Mouse (Mus musculus): Measurements from ENCODE around the gene Sh2d3c.

GRCm38 (mm10) chr2:32705018-32705417 is 15.8 kb upstream of the Sh2d3c start:
- no peak for TF ChIP-seq TCF3 (IDR thresholded peaks at IDR 0.05; ENCODE audit: insufficient read length, low read depth)
- TF ChIP-seq USF1 (IDR thresholded peaks at IDR 0.05; ENCODE audit: low read depth): no peak
- no peak for TF ChIP-seq TCF12 (IDR thresholded peaks at IDR 0.05; ENCODE audit: insufficient read depth, poor library complexity, severe bottlenecking)
- TF ChIP-seq POLR2A (IDR thresholded peaks at IDR 0.05; ENCODE audit: insufficient read length, low read depth): no peak
- TF ChIP-seq MAX (IDR thresholded peaks at IDR 0.05; ENCODE audit: low read depth): no peak
- no peak for TF ChIP-seq POLR2AphosphoS2 (IDR thresholded peaks at IDR 0.05; ENCODE audit: insufficient read length, low read depth)
- TF ChIP-seq MYOG (IDR thresholded peaks at IDR 0.05; ENCODE audit: control insufficient read depth in 1 of 3, insufficient read depth in 1 of 3, insufficient read length in 2 of 3, low read depth in 2 of 3): no peak

Measured in myocyte (in vitro differentiated cells).